Mouse (Mus musculus) neural tube, embryonic 15.5 days (tissue): ENCODE results near the gene Ran. TPM values are rescaled to one million over a fixed set of nuclear protein-coding genes. Genes with fewer than 3 reads are reported as not detected.

Experiments
- ATAC-seq: fragments of 200-750 bp; cut with Nextera tagmentation; 2 replicates; pipeline ENCODE4 v1.8.0; 2017; ENCODE audit warnings: mild to moderate bottlenecking, moderate TSS enrichment, moderate library complexity; ENCODE audit not compliant: low FRiP score
- H3K27ac ChIP-seq: fragments of 300-500 bp; sonication (generic); replicated peaks from 2 replicates; pipeline ENCODE4 v1.5.1; 2015; ENCODE audit warnings: mild to moderate bottlenecking, inconsistent platforms
- H3K27me3 ChIP-seq: fragments of 300-500 bp; sonication (generic); replicated peaks from 2 replicates; pipeline ENCODE4 v1.6.1; 2015; ENCODE audit warnings: inconsistent platforms
- H3K36me3 ChIP-seq: fragments of 300-500 bp; sonication (generic); 2 replicates; pipeline ENCODE4 v1.6.1; 2015; ENCODE audit warnings: inconsistent platforms
- H3K4me1 ChIP-seq: fragments of 300-500 bp; sonication (generic); 2 replicates; pipeline ENCODE4 v1.6.1; 2015; ENCODE audit warnings: inconsistent platforms
- H3K4me2 ChIP-seq: fragments of 300-500 bp; sonication (generic); 2 replicates; pipeline ENCODE4 v1.6.1; 2015; ENCODE audit warnings: inconsistent platforms, mild to moderate bottlenecking, moderate library complexity
- H3K4me3 ChIP-seq: fragments of 300-500 bp; sonication (generic); replicated peaks from 2 replicates; pipeline ENCODE4 v1.5.1; 2015; ENCODE audit warnings: mild to moderate bottlenecking, inconsistent platforms
- H3K9ac ChIP-seq: fragments of 300-500 bp; sonication (generic); replicated peaks from 2 replicates; pipeline ENCODE4 v1.6.1; 2015; ENCODE audit warnings: mild to moderate bottlenecking, inconsistent platforms
- H3K9me3 ChIP-seq: fragments of 300-500 bp; sonication (generic); replicated peaks from 2 replicates; pipeline ENCODE4 v1.6.1; 2016; ENCODE audit warnings: inconsistent platforms
- WGBS: fragments of 180-500 bp; shearing (Covaris S2); methylation state at CpG from one replicate; pipeline ENCODE4 v1.1.7; 2015; ENCODE audit warnings: mixed read lengths; 5-methylcytosine and 5-hydroxymethylcytosine counted together
- polyA plus RNA-seq: library from polyadenylated mRNA; unstranded; fragments of >200 nt; fragmentation: Nextera tagmentation; extraction: Ambion mirVana; gene quantifications from 2 replicates; pipeline ENCODE4 v1.2.1, GENCODE M21; 2015

The Ran gene
- polyA plus RNA-seq, 1 experiment from 2014 or later: 311 TPM

GRCm38 (mm10) chr5:129000706-129001468 is 19.0 kb upstream of the Ran start:
- WGBS: 59% methylated on average over 8 of the region's 8 CpGs
- no peak for ATAC-seq
- peaks cover 26% of the 10 kb centered on the region for H3K36me3 ChIP-seq
- H3K4me3 ChIP-seq: no peak overlapping the region
- no peaks in the 10 kb centered on the region for H3K27me3 ChIP-seq
- peaks cover 5% of the 10 kb centered on the region; the same call in 1 of the 2 replicates for H3K4me1 ChIP-seq
- H3K4me2 ChIP-seq: no peak overlapping the region
- no peak overlapping the region for H3K27ac ChIP-seq
- no peaks in the 10 kb centered on the region for H3K9me3 ChIP-seq
- H3K9ac ChIP-seq: no peak overlapping the region

- 60% methylated on average over 14 of the region's 14 CpGs for WGBS
- Histone ChIP-seq H3K4me1 (peaks cover 17% of the 10 kb centered on the region), H3K4me2 (no peak overlapping the region), H3K9ac (no peak overlapping the region), H3K9me3 (no peaks in the 10 kb centered on the region), H3K36me3 (peaks cover 18% of the 10 kb centered on the region), H3K27ac (no peak overlapping the region), H3K4me3 (no peak overlapping the region), H3K27me3 (no peaks in the 10 kb centered on the region)
- no peak for ATAC-seq
Observed at GRCm38 (mm10) chr5:129002571-129003011, 17.3 kb upstream of the Ran start.

DNA sequence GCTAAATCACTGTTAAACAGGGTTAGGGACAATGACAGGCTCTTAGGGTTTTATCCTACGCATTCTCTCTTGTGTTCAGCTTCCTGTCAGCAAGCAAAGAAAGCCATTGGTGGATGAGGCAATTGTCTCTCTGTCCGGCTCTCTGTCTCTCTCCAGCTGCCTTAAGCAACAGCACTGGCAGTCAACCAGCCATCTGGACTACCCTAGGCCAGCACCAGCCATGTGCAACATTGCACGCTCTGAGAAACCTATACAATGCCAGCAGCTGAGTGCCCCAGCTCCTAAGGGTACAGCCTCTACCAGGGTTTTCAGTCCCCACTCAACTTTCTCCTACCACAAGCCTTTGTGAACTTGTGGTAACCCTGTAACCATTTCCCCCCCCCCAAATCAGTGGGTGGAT is 14.5 kb upstream of the Ran start:
- Histone ChIP-seq H3K27me3 (no peaks in the 10 kb centered on the region), H3K27ac (no peak overlapping the region), H3K4me2 (no peak overlapping the region), H3K36me3 (peaks cover 7% of the 10 kb centered on the region; the same call in 1 of the 2 replicates), H3K4me3 (no peak overlapping the region), H3K9me3 (no peaks in the 10 kb centered on the region), H3K9ac (no peak overlapping the region), H3K4me1 (peaks cover 27% of the 10 kb centered on the region)
- WGBS: 68% methylated on average over 3 of the region's 3 CpGs
- ATAC-seq: no peak

GRCm38 (mm10) chr5:129006031-129006788 is 13.7 kb upstream of the Ran start:
- 83% methylated on average over 18 of the region's 18 CpGs for WGBS
- H3K4me2 ChIP-seq: peak overlapping the region; percentile 77
- H3K27me3 ChIP-seq: no peaks in the 10 kb centered on the region

GRCm38 (mm10) chr5:129007105-129007957 is 12.5 kb upstream of the Ran start:
- Histone ChIP-seq H3K27me3 (no peaks in the 10 kb centered on the region), H3K9ac (peak overlapping the region; percentile 68), H3K4me3 (peak overlapping the region; percentile 63), H3K9me3 (no peaks in the 10 kb centered on the region), H3K27ac (peak overlapping the region; percentile 60; the same call in 1 of the 2 replicates), H3K36me3 (peaks cover 7% of the 10 kb centered on the region; the same call in 1 of the 2 replicates), H3K4me1 (peaks cover 24% of the 10 kb centered on the region), H3K4me2 (peak overlapping the region; percentile 77)
- WGBS: 59% methylated on average over 14 of the region's 14 CpGs
- ATAC-seq: peak; percentile 26

More at GRCm38 (mm10) chr5:129006031-129006788, 13.7 kb upstream of the Ran start:
- no peak overlapping the region for H3K4me3 ChIP-seq
- H3K4me1 ChIP-seq: peaks cover 27% of the 10 kb centered on the region
- ATAC-seq: no peak
- H3K9ac ChIP-seq: no peak overlapping the region
- H3K36me3 ChIP-seq: peaks cover 7% of the 10 kb centered on the region; the same call in 1 of the 2 replicates
- no peak overlapping the region for H3K27ac ChIP-seq
- H3K9me3 ChIP-seq: no peaks in the 10 kb centered on the region

DNA sequence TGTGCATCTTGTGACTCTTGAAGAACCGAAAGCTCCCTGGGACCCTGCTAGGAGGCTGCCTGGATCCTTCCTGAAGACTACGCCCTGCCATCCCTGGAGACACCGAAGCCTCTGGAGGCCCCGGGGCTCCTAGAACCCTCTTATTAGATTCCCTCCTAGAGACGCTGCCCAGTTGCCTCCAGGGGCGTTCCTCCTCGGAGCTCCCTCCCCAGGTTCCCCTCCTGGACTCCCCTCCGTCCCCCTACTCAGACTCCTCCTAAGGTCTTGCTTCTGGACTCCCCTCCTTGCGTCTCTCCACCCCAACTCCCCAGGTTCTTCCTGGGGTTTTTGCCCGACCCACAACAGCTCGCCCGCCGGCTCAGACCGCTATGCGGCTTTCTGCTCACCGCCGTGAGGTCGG is 11.9 kb upstream of the Ran start:
- peak overlapping the region; percentile 77 for H3K4me2 ChIP-seq
- H3K4me3 ChIP-seq: peak overlapping the region; percentile 63
- peak overlapping the region; percentile 60; the same call in 1 of the 2 replicates for H3K27ac ChIP-seq
- peak overlapping the region; percentile 68 for H3K9ac ChIP-seq
- WGBS: under 1% methylated on average over 18 of the region's 18 CpGs
- peak; percentile 30 for ATAC-seq
- H3K4me1 ChIP-seq: peaks cover 24% of the 10 kb centered on the region
- H3K9me3 ChIP-seq: no peaks in the 10 kb centered on the region
- peaks cover 7% of the 10 kb centered on the region; the same call in 1 of the 2 replicates for H3K36me3 ChIP-seq
- no peaks in the 10 kb centered on the region for H3K27me3 ChIP-seq

- H3K4me3 ChIP-seq: peak within 1 kb of the TSS; percentile 63
- no peaks in the 10 kb centered on the region for H3K9me3 ChIP-seq
- WGBS: under 1% methylated on average over 39 of the region's 39 CpGs
- H3K9ac ChIP-seq: peak within 1 kb of the TSS; percentile 68
- peaks cover 24% of the 10 kb centered on the region for H3K4me1 ChIP-seq
- no peaks in the 10 kb centered on the region for H3K27me3 ChIP-seq
- peak within 1 kb of the TSS; percentile 60; the same call in 1 of the 2 replicates for H3K27ac ChIP-seq
- peak within 1 kb of the TSS; percentile 77 for H3K4me2 ChIP-seq
- ATAC-seq: peak; percentile 86
- peaks cover 7% of the 10 kb centered on the region; the same call in 1 of the 2 replicates for H3K36me3 ChIP-seq
Observed at GRCm38 (mm10) chr5:129008412-129008826, 11.4 kb upstream of the Ran start, which contains the start of gene Stx2. Gene Stx2, minus strand, starts transcription at chr5:129008574.

DNA sequence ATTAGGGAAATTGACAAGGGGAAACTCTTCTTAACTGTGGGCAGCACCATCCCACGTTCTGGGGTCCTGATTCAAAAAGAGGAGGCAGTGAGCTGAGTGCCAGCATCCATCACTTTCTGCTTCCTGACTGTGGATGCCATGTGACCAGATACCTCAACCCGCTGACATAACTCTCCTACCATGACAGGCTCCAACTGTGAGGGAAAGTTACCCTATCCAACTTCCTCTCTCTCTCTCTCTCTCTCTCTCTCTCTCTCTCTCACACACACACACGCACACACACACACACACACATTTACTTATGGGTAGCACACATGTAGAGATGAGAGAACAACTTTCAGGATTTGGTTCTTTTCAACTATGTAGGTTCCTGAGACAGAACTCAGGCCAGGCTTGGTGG is 10.3 kb upstream of the Ran start:
- Histone ChIP-seq H3K4me3 (no peak overlapping the region), H3K4me1 (peaks cover 24% of the 10 kb centered on the region), H3K4me2 (no peak overlapping the region), H3K27ac (no peak overlapping the region), H3K27me3 (no peaks in the 10 kb centered on the region), H3K9me3 (no peaks in the 10 kb centered on the region), H3K36me3 (peaks cover 7% of the 10 kb centered on the region; the same call in 1 of the 2 replicates), H3K9ac (no peak overlapping the region)
- ATAC-seq: no peak
- 83% methylated on average over 3 of the region's 3 CpGs for WGBS

GRCm38 (mm10) chr5:129010937-129011336 is 8.9 kb upstream of the Ran start:
- Histone ChIP-seq H3K4me2 (no peak overlapping the region), H3K9ac (no peak overlapping the region), H3K4me1 (peaks cover 22% of the 10 kb centered on the region), H3K27me3 (no peaks in the 10 kb centered on the region), H3K4me3 (no peak overlapping the region), H3K36me3 (no peaks in the 10 kb centered on the region), H3K9me3 (no peaks in the 10 kb centered on the region), H3K27ac (no peak overlapping the region)
- ATAC-seq: no peak
- 86% methylated on average over 2 of the region's 2 CpGs for WGBS

DNA sequence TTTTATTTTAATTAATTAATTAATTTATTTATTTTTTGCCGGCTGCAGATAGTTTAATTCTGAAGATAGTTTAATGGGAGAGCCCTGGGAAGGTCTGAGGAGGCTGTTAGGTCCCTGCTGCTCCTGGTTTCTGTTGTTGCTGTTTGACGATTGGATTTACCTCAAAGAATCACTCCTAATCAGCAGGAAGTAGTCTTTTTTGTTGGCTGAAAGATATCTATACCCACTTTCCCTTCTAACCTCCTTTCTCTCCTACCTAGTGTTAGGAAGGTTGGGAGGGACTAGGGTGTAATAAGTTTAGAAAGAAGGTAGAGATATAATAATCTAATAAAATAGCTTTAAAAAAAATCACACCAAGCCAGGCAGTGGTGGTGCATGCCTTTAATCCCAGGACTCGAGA is 4.8 kb upstream of the Ran start:
- no peak for ATAC-seq
- H3K27ac ChIP-seq: no peak overlapping the region
- WGBS: 87% methylated on average over 3 of the region's 3 CpGs

GRCm38 (mm10) chr5:129015540-129015939 is 4.3 kb upstream of the Ran start:
- no peaks in the 10 kb centered on the region for H3K27me3 ChIP-seq
- peaks cover 6% of the 10 kb centered on the region; the same call in 1 of the 2 replicates for H3K4me1 ChIP-seq
- no peaks in the 10 kb centered on the region for H3K9me3 ChIP-seq
- H3K4me2 ChIP-seq: no peak overlapping the region
- H3K36me3 ChIP-seq: no peaks in the 10 kb centered on the region
- no peak for ATAC-seq
- no peak overlapping the region for H3K9ac ChIP-seq
- H3K4me3 ChIP-seq: no peak overlapping the region
- no peak overlapping the region for H3K27ac ChIP-seq
- 80% methylated on average over 5 of the region's 5 CpGs for WGBS

More for the DNA sequence above, 4.8 kb upstream of the Ran start:
- Histone ChIP-seq H3K4me1 (peaks cover 6% of the 10 kb centered on the region; the same call in 1 of the 2 replicates), H3K4me2 (no peak overlapping the region), H3K36me3 (no peaks in the 10 kb centered on the region), H3K9ac (no peak overlapping the region), H3K9me3 (no peaks in the 10 kb centered on the region), H3K4me3 (no peak overlapping the region), H3K27me3 (no peaks in the 10 kb centered on the region)
